Mouse (Mus musculus) liver, embryonic 13.5 days (tissue): Measurements from ENCODE around the gene Gm17662. TPM values are rescaled to one million over a fixed set of nuclear protein-coding genes. Genes with fewer than 3 reads are reported as not detected.
A peak's percentile ranks its signal among the peaks of the same experiment; 100 is the strongest.

Experiments
- ATAC-seq: fragments of 200-750 bp; cut with Nextera tagmentation; 2 replicates; pipeline ENCODE4 v1.8.0; 2017; ENCODE audit warnings: low read depth, mild to moderate bottlenecking, moderate number of reproducible peaks, moderate library complexity
- DNase-seq: peaks from one replicate; pipeline ENCODE4 v3.0.0; 2022
- H3K27ac ChIP-seq: fragments of 300-500 bp; sonication (generic); 2 replicates; pipeline ENCODE4 v1.5.1; 2015; ENCODE audit warnings: moderate library complexity, mild to moderate bottlenecking, inconsistent platforms
- H3K27me3 ChIP-seq: fragments of 300-500 bp; sonication (generic); 2 replicates; pipeline ENCODE4 v1.6.1; 2015; ENCODE audit warnings: mild to moderate bottlenecking, inconsistent platforms
- H3K36me3 ChIP-seq: fragments of 300-500 bp; sonication (generic); 2 replicates; pipeline ENCODE4 v1.6.1; 2015; ENCODE audit warnings: mild to moderate bottlenecking, inconsistent platforms
- H3K4me1 ChIP-seq: fragments of 300-500 bp; sonication (generic); replicated peaks from 2 replicates; pipeline ENCODE4 v1.6.1; 2015; ENCODE audit warnings: inconsistent platforms
- H3K4me2 ChIP-seq: fragments of 300-500 bp; sonication (generic); 2 replicates; pipeline ENCODE4 v1.6.1; 2015; ENCODE audit warnings: inconsistent platforms, mild to moderate bottlenecking, moderate library complexity
- H3K4me3 ChIP-seq: fragments of 300-500 bp; sonication (generic); replicated peaks from 2 replicates; pipeline ENCODE4 v1.5.1; 2015; ENCODE audit warnings: mild to moderate bottlenecking, inconsistent platforms
- H3K9ac ChIP-seq: fragments of 300-500 bp; sonication (generic); 2 replicates; pipeline ENCODE4 v1.6.1; 2015; ENCODE audit warnings: mild to moderate bottlenecking, inconsistent platforms
- H3K9me3 ChIP-seq: fragments of 300-500 bp; sonication (generic); replicated peaks from 2 replicates; pipeline ENCODE4 v1.6.1; 2016; ENCODE audit warnings: inconsistent platforms
- WGBS: fragments of 180-500 bp; shearing (Covaris S2); methylation state at CpG from one replicate; pipeline ENCODE4 v1.1.7; 2015; ENCODE audit not compliant: insufficient replicate concordance; 5-methylcytosine and 5-hydroxymethylcytosine counted together
- polyA plus RNA-seq: library from polyadenylated mRNA; unstranded; fragments of >200 nt; fragmentation: Nextera tagmentation; extraction: Ambion mirVana; gene quantifications from 2 replicates; pipeline ENCODE4 v1.2.1, GENCODE M21; 2015

Gene Gm17662
- polyA plus RNA-seq, 1 experiment from 2014 or later: not detected

DNA sequence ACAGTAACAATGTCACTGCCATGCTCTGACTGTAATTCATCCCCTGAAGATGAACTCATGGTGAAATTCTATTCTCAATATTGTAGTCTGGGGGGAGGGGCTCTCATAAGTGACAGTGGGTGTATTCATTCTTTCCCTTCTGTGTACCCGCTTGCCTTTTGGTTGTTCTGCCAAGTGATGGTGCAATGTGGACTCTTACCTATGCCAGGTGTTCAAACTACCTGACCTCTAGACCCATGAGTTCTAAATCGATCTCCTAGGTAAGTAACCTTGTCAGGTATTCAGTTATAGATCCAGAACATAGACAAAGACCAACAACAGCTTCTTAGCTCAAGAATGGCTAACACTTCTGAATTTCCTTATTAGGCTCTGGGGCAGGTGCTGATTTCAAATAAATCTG is 18.8 kb upstream of the Gm17662 start:
- WGBS: 53% methylated on average over 2 of the region's 2 CpGs
- Histone ChIP-seq H3K9me3 (no peaks in the 10 kb centered on the region), H3K27me3 (no peaks in the 10 kb centered on the region), H3K27ac (no peak overlapping the region), H3K9ac (no peak overlapping the region), H3K4me1 (no peaks in the 10 kb centered on the region), H3K4me2 (no peak overlapping the region), H3K36me3 (peaks cover 5% of the 10 kb centered on the region), H3K4me3 (no peak overlapping the region)
- ATAC-seq: no peak
- no peak for DNase-seq

DNA sequence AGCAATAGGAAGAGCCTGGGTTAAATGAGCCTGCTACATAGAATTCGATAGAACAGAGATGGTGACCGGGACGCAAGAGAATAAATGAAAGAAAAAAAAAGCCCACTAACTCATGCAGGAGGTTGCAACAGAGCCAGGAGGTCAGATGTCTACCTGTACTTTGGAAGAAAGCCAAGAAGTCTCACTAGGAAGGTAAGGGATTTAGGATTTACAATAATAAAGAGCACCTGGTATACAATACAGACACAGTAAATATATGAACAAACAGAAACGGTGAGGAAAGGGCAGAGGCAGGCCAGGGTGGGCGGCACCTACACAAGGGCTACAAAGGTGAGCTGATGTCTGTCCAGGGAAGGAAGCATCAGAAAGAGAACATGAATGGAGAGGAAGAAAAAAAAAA is 14.9 kb upstream of the Gm17662 start:
- Histone ChIP-seq H3K4me3 (no peak overlapping the region), H3K27me3 (no peaks in the 10 kb centered on the region), H3K4me1 (no peaks in the 10 kb centered on the region), H3K4me2 (no peak overlapping the region), H3K9me3 (no peaks in the 10 kb centered on the region), H3K36me3 (no peaks in the 10 kb centered on the region), H3K9ac (no peak overlapping the region), H3K27ac (no peak overlapping the region)
- DNase-seq (no peak), ATAC-seq (no peak)
- 67% methylated on average over 5 of the region's 5 CpGs for WGBS

DNA sequence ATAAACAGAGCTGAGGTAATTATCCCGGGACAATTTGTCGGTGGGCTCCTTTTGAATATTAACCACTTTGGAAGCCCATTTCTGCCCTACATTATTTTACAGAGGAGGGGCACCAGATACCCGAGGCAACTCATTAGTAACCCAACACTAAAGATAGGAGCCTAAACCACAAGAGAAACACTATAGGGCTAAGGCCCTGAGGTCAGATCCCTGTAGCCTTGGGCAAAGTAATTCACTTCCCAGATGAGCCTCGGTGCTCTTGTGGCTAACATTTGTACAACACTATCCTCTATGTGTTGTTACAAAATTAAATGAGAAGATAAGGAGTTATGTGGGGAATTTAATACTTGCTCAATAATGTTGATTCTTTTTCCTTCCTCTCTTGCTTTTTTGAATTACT is 13.6 kb upstream of the Gm17662 start:
- Histone ChIP-seq H3K9me3 (no peaks in the 10 kb centered on the region), H3K27ac (no peak overlapping the region), H3K4me3 (no peak overlapping the region), H3K4me1 (no peaks in the 10 kb centered on the region), H3K27me3 (no peaks in the 10 kb centered on the region), H3K4me2 (no peak overlapping the region), H3K36me3 (no peaks in the 10 kb centered on the region), H3K9ac (no peak overlapping the region)
- ATAC-seq: no peak
- 53% methylated on average over 4 of the region's 4 CpGs for WGBS
- DNase-seq: no peak

DNA sequence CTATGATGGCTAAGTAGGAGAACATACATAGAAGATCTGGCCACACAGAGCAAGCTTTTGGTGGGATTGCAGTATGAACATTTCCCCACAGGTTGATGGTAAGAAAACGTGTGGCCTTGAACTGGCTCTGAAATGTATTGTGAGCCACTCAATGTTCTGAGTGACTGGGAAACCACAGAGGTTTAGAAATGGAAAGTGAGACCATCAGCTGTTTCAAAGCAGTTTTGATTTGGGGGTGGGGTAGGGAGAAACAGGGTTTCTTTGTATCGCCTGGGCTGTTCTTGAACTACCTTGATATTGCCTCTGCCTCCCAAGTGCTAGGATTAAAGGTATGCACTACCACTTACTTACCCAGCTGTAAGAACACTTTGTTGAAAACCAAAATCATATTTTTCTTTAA is 1.9 kb upstream of the Gm17662 start:
- H3K27ac ChIP-seq: no peak overlapping the region
- H3K4me2 ChIP-seq: no peak overlapping the region
- no peak for DNase-seq
- ATAC-seq: no peak
- no peaks in the 10 kb centered on the region for H3K9me3 ChIP-seq
- 53% methylated on average over 2 of the region's 2 CpGs for WGBS
- H3K27me3 ChIP-seq: no peaks in the 10 kb centered on the region
- H3K4me1 ChIP-seq: no peaks in the 10 kb centered on the region
- H3K9ac ChIP-seq: no peak overlapping the region
- 0 out of 2 replicates have a peak, but pooled peaks cover 3% of the 10 kb centered on the region for H3K36me3 ChIP-seq
- H3K4me3 ChIP-seq: no peak overlapping the region

- Histone ChIP-seq H3K4me3 (no peak overlapping the region), H3K9me3 (no peaks in the 10 kb centered on the region), H3K4me1 (no peaks in the 10 kb centered on the region), H3K27me3 (no peaks in the 10 kb centered on the region), H3K36me3 (0 out of 2 replicates have a peak, but pooled peaks cover 3% of the 10 kb centered on the region), H3K27ac (no peak overlapping the region), H3K4me2 (no peak overlapping the region), H3K9ac (no peak overlapping the region)
- WGBS: 49% methylated on average over 4 of the region's 4 CpGs
- no peak for DNase-seq
- no peak for ATAC-seq
Observed at GRCm38 (mm10) chr4:104857823-104858222, 694 bp downstream of the Gm17662 start.

DNA sequence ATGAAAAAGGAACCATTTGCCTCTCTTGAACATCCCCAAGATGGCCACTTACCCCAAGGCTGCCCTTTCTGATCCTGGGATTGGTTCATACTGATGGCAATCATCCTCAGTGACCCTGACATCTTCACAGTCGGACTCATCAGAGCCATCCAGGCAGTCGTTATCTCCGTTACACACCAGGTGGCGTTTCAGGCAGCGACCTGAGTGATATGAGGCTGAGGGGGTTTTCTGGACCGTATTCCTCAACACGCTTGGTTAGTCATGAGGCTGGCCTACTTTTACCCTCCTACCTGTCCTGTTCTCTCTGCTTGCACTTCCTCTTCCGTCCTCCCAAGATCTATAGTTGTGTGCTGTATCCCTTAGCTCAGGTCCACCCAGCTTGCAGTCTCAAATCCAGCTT is 4.1 kb downstream of the Gm17662 start:
- H3K27me3 ChIP-seq: no peaks in the 10 kb centered on the region
- no peak overlapping the region for H3K9ac ChIP-seq
- no peak for DNase-seq
- no peaks in the 10 kb centered on the region for H3K4me1 ChIP-seq
- H3K4me3 ChIP-seq: no peak overlapping the region
- 0 out of 2 replicates have a peak, but pooled peaks cover 5% of the 10 kb centered on the region for H3K36me3 ChIP-seq
- no peaks in the 10 kb centered on the region for H3K9me3 ChIP-seq
- no peak overlapping the region for H3K27ac ChIP-seq
- ATAC-seq: no peak
- WGBS: 59% methylated on average over 8 of the region's 8 CpGs
- no peak overlapping the region for H3K4me2 ChIP-seq

GRCm38 (mm10) chr4:104864397-104864796 is 7.3 kb downstream of the Gm17662 start:
- WGBS: 68% methylated on average over 1 of the region's 1 CpGs
- no peak for ATAC-seq

DNA sequence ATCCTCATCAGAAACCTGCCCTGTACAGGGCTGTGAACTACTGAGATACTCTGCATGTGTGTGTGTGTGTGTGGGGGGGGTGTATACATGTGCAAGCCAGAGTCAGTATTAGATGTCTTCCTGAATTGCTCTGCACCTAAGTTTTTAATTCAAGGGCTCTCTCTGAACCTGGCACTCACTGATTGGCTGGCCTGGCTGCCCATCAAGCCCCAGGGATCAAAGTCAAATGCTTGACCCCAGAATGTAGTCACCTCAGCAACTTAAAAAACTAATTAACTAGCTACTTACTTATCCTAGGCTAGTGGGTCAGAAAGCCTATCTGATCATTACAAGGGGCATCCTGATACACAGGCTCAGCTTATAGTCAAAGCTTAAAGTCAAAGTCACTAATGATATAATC is 12.5 kb downstream of the Gm17662 start:
- Histone ChIP-seq H3K9me3 (no peaks in the 10 kb centered on the region), H3K4me1 (no peaks in the 10 kb centered on the region), H3K27me3 (no peaks in the 10 kb centered on the region), H3K27ac (no peak overlapping the region), H3K4me3 (no peak overlapping the region), H3K36me3 (no peaks in the 10 kb centered on the region), H3K9ac (no peak overlapping the region), H3K4me2 (no peak overlapping the region)
- no peak for DNase-seq
- no peak for ATAC-seq

More at GRCm38 (mm10) chr4:104864397-104864796, 7.3 kb downstream of the Gm17662 start:
- Histone ChIP-seq H3K27ac (no peak overlapping the region), H3K36me3 (0 out of 2 replicates have a peak, but pooled peaks cover 3% of the 10 kb centered on the region), H3K9ac (no peak overlapping the region), H3K4me3 (no peak overlapping the region), H3K4me1 (no peaks in the 10 kb centered on the region), H3K4me2 (no peak overlapping the region), H3K9me3 (no peaks in the 10 kb centered on the region), H3K27me3 (no peaks in the 10 kb centered on the region)
- DNase-seq: no peak

DNA sequence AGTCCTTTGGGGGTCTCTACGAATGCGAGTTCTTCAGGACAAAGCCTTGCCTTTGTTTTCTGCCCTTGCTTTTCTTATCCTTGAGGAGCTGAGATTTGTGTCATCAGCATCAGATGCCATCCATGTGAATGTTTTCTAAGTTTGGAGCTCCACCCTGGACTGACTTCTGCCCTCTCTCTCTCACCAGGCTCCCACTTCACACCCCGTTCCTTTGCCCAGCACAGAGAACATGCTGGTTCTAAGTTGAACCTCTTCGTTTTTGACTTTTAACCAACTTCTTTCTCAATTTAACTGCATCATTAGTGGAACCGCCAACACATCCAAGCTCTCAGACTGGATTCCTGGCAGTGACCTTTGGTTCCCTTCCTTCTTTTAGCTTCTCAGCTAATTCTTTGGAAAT is 13.1 kb downstream of the Gm17662 start:
- DNase-seq (no peak), ATAC-seq (no peak)
- H3K36me3 ChIP-seq: no peaks in the 10 kb centered on the region
- no peak overlapping the region for H3K9ac ChIP-seq
- H3K27ac ChIP-seq: no peak overlapping the region
- H3K4me3 ChIP-seq: no peak overlapping the region
- H3K4me2 ChIP-seq: no peak overlapping the region
- H3K27me3 ChIP-seq: no peaks in the 10 kb centered on the region
- no peaks in the 10 kb centered on the region for H3K9me3 ChIP-seq
- WGBS: 64% methylated on average over 5 of the region's 5 CpGs
- H3K4me1 ChIP-seq: no peaks in the 10 kb centered on the region

DNA sequence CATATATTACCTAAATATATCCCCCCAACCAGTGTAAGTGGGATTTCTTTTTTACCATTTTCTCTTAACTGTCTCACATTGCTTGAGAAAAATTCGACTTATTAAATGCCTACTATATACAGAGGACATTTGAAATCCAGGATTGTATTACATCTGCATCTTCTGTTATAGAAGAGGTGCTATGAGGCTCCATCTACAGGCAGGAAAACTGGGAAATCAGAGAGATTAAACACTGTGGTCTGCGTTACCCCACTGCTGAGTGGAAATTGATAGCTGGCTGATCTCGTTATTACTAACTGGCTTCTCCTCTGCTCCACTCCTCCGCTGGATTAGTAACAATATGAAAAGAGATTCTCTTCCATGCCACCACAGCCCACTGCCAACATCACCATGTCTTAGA is 18.7 kb downstream of the Gm17662 start:
- H3K4me2 ChIP-seq: no peak overlapping the region
- H3K9ac ChIP-seq: peak overlapping the region; percentile 17; the same call in 1 of the 2 replicates
- 44% methylated on average over 4 of the region's 4 CpGs for WGBS
- H3K4me1 ChIP-seq: no peaks in the 10 kb centered on the region
- H3K9me3 ChIP-seq: no peaks in the 10 kb centered on the region
- H3K27me3 ChIP-seq: no peaks in the 10 kb centered on the region
- no peak overlapping the region for H3K27ac ChIP-seq
- ATAC-seq: no peak
- H3K4me3 ChIP-seq: peak overlapping the region; percentile 44
- no peak for DNase-seq
- no peaks in the 10 kb centered on the region for H3K36me3 ChIP-seq

GRCm38 (mm10) chr4:104876323-104876722 is 19.2 kb downstream of the Gm17662 start, which contains the start of gene C8a:
Gene C8a (minus strand): TSS chr4:104876398.
- Histone ChIP-seq H3K36me3 (no peaks in the 10 kb centered on the region), H3K9me3 (no peaks in the 10 kb centered on the region), H3K4me2 (peak within 1 kb of the TSS; percentile 29; the same call in 1 of the 2 replicates), H3K9ac (peak within 1 kb of the TSS; percentile 17; the same call in 1 of the 2 replicates), H3K4me3 (peak within 1 kb of the TSS; percentile 44), H3K4me1 (no peaks in the 10 kb centered on the region), H3K27ac (peak within 1 kb of the TSS; percentile 55; the same call in 1 of the 2 replicates), H3K27me3 (no peaks in the 10 kb centered on the region)
- DNase-seq: no peak
- no peak for ATAC-seq
- 36% methylated on average over 3 of the region's 3 CpGs for WGBS

DNA sequence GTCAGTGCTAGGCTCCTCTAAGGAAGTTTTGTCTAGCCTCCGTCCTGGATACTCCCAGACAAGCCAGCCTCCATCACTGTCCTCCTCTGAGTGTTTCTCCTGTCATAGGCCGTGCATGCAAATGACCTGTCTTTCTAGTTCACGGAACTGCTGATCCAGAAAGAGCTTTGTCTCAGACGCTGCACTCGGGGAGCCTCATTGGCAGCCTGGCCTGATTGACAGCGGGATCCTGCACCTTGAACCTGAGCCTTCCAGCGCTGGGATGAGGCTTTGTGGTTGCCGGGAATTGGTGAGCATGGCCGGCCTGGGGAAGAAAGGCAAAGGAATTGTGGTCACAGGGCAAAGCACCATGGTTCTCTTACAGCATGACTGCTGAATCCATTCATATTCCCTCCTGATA is 30.4 kb downstream of the Gm17662 start:
- H3K27me3 ChIP-seq: no peaks in the 10 kb centered on the region
- H3K4me2 ChIP-seq: no peak overlapping the region
- no peak for ATAC-seq
- DNase-seq: no peak
- 54% methylated on average over 9 of the region's 9 CpGs for WGBS
- no peaks in the 10 kb centered on the region for H3K9me3 ChIP-seq
- no peaks in the 10 kb centered on the region for H3K4me1 ChIP-seq
- no peaks in the 10 kb centered on the region for H3K36me3 ChIP-seq
- H3K9ac ChIP-seq: no peak overlapping the region
- no peak overlapping the region for H3K4me3 ChIP-seq
- no peak overlapping the region for H3K27ac ChIP-seq
